Mouse (Mus musculus) brain, adult 2 months (tissue): ENCODE results near the gene Phactr1.
A peak's percentile ranks its signal among the peaks of the same experiment; 100 is the strongest.

Source experiments
- DNase-seq: peaks from one replicate; pipeline ENCODE4 v3.0.0; 2011; ENCODE audit warnings: low read depth, low spot score

Phactr1 gene

DNA sequence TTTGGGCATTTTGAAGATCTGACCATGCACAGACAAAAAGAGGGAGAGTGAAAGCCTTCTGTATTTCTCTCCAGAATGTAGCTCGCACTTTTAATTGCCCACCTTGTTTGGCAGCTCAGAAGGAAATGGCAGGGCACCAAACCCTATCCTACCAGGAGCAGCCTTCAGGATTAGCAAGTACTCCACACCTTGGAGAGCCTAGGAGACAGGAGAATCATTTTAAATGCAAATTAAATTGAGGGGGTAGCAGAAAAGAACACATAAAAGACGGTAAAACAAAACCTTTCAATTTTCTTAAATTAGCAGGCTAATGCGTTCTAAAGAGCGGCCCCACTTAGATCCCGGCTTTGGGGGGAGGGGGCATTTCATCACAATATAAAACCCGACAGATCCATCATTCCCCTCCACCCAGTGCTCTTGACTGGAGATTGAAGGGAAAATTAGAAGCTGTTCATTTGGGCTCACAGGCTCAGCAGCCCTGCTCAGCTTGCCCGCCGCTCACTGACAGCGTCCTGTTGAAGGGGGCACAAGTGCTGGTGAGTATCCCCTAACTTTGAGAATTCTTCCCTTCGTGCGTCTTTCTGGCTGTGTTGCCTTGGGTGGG lies at the start of gene Phactr1:
TSS of gene Phactr1 (plus strand) at position 233 of the 604 bp plus-strand sequence.
- DNase-seq: peak; percentile 68

DNA sequence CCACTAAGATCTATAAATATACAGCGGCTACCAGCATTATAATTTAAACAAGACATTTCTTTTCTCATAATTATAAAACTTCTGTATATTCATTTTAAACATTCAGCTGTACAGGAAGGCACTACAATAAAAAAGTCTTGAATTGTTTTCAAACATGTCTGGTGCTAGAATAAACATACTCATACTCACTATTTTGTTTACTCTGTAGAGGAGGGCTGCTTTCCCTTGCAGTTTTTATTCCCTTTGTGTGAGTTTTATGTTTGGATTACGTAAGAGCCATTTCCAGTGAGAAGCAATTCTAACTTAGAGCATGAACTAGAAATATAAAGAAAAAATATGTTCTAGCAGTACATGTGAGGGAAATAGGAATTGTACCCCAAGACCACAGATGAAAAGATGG lies 45.5 kb upstream of the Phactr1 start:
- no peak for DNase-seq

DNA sequence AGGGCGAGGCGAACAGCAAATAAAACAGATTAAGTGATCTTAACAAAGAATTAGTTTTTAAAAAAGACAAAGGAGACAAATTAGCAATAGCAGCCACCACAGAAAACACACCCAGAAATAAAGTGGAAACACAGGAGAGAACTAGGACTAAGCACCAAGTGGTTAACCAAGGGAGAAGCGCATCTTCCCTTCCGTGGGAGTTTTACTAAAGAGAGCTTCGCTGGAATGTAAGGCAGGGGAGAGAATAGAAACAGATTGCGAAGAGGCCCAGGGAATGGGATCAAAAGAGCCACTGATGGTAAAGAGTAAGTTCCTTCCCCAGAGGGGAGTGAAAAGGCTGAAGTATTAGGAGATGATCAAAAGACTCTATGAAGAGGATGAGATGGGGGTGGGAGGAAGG lies 30.2 kb upstream of the Phactr1 start:
- DNase-seq: peak; percentile 43

- DNase-seq: no peak
Measured at GRCm38 (mm10) chr13:42656643-42657315, 23.6 kb upstream of the Phactr1 start.

DNA sequence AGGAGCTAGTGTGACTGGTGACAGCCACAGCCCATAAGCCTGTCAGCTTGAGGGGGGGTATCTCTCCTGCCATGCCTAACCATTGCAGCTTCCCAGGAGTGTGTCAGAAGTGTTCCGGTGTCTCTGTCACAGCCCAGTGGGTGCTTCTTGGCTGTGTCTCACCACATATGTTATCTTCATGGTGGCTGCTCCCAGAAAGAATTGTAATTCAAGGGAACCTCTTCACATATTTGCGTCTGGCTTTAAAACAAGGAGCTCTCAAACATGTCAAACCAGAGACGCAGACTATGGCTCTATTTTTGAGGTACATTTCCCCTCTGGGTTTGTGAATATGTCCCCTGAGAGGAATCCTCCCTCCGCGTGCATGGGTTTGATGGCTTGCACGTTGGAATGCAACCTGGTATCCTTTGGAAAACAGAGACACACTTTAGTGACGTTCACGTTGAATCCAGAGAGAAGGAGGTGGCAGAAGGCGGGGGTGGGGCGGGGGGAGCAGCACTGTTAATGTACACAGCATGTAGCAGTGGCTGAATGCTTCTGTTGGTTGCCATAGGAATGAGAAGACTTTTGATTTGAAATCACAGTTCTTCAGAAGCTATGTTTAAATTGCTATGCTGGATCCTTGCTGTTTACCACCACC lies 8.7 kb upstream of the Phactr1 start:
- DNase-seq: peak; percentile 85

GRCm38 (mm10) chr13:42681299-42681698 lies 876 bp downstream of the Phactr1 start:
- peak; percentile 80 for DNase-seq

- DNase-seq: peak; percentile 93
Measured at GRCm38 (mm10) chr13:42684181-42684580, 3.8 kb downstream of the Phactr1 start.

DNA sequence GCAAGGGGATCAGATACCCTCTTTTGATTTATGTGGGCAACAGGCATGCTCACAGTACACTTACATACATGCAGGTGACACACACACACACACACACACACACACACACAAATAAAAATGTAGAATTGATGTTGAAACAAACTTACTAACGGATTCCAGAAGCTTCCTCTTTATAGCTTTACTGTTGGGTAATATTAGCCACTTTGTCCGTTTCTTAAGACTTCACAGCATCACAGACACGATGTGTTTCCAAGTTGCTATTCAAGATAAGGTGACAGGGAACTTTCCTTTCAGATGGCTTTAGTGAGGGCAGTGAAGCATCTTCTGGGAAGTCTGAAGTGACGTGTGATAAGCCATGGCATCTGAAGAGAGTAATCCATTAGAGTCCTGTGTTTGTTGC lies 11.8 kb downstream of the Phactr1 start:
- DNase-seq: no peak

GRCm38 (mm10) chr13:42696641-42697040 lies 16.2 kb downstream of the Phactr1 start:
- DNase-seq: peak; percentile 93

DNA sequence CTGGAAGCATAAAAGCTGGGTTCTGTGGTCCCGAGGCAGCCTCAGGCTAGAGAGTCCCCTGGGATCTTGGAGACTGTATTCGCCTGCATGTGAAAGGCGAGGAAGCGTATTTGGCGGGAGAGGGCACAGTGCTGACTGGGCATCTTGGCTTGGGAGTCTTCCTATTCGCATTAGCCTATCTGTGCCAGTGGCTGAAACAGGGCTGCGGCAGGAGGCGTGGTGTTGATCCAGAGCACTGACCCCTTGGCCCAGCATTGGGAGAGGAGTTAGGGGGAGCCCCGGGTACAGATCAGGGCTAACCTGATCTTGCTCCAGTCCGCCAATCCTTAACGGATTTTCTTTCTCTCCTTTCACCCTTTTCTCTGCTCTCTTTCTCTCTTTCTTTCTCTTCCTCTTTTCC lies 28.7 kb downstream of the Phactr1 start:
- peak; percentile 68 for DNase-seq

DNA sequence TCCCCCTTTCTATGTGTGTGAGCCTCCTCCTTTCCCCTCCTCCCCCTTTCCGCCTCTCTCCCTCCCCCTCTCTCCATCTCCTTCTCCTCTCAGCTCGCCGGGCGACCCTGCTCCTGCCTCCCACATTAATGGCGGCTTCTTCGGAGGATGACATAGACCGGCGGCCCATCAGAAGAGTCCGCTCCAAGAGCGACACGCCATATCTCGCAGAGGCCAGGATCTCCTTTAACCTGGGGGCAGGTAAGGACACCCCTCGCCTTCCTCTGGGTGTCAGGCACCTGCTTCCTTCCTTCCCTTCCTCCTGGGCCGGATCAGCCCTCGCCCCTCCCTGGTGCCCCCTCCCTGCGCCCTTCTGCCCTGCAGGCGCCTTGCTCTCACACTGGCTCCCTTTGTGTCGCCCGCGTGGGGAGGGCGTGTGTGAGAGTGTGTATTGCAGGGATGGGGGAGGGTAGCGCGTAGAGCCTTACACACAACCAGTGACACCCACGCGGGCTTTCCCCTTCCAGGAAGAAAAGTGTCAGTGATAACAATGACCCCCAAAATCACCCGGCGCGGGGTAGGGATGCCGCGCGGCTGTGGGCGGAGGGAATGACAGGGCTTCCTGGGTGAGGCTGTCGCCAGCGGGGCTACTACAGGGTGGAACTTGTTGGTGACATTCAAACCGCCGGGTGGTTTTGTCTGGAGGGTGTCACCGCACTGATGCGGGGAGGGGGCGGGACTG lies 29.3 kb downstream of the Phactr1 start:
- DNase-seq: peak; percentile 82

- no peak for DNase-seq
Measured at GRCm38 (mm10) chr13:42711510-42711909, 31.1 kb downstream of the Phactr1 start.

DNA sequence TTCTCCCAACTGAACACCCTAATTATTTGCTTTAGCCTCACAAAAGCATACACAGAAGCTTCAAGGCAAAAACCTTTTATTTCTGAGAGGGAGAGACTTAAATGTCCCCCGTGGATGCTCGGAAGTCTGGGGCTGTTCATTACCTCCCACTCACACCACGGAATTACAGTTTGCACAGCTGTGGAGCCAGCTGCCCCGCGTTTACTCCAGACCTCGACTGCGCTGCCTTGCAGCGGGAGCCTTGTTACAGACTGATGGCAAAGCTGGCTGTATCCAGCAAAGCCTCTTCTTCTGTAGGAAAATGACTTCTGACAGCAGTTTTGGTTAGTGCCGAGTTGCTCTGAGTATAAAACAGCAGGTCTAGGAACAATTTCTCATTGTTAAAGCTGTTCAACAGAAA lies 39.0 kb downstream of the Phactr1 start:
- DNase-seq: peak; percentile 81

DNA sequence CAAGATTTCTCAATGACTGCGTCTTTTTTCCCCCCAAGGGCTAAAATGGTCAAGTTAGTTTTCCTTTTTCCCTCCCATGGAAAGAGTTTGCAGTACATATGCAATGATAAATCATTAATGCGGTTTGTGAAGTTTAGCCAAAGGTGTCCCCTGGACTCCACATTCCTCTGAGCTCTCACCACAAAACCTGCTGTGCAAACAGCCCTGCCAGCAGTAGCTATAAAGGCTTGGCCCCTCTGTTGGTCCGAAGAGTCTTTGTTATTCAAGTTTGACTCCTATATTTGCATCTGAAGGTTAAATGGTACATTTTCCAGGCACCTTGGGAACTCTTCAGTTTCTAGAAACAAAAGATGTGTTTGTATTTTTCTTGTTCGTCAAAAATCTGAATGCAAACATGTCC lies 39.7 kb downstream of the Phactr1 start:
- no peak for DNase-seq

DNA sequence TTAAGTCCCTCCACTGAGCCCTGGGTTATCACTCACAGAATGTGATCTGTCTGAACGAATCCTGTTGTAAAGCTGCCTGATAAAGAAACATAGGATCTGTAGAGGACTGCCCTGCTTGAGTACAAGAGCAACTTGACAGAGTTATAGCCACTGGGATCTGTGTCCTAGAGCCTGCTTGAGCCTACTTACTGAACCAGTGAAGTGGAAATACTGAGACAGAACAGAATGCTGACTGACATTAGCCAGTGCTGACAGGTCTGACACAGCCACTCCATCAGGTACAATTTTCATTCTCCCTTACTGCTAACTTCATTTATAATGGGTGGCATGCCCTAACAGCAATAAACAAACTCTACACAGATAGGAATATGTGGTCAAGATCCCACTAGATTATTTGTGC lies 40.2 kb downstream of the Phactr1 start:
- DNase-seq: no peak

GRCm38 (mm10) chr13:42724011-42724410 lies 43.6 kb downstream of the Phactr1 start:
- no peak for DNase-seq

GRCm38 (mm10) chr13:42725709-42726231 lies 45.3 kb downstream of the Phactr1 start:
- peak; percentile 70 for DNase-seq

DNA sequence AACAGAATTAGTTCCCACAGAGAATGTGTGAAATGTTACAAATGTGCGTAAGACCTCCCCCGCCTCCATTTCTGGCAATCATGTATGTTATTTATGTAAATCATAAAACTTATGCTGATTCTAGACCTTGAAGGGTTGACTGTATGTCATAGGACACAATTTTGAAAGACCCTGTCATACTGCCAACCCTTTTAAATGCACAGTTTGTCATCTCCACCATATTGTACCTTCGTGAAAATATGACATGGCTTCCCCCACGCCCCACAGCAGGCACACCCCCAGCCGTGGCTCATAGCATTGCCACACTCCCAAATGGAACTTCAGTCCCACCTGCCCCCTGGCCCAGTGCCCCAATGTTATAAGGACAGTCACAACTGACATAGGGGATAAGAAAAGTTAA lies 57.1 kb downstream of the Phactr1 start:
- no peak for DNase-seq

- peak; percentile 77 for DNase-seq
Measured at GRCm38 (mm10) chr13:42738152-42738551, 57.7 kb downstream of the Phactr1 start.

DNA sequence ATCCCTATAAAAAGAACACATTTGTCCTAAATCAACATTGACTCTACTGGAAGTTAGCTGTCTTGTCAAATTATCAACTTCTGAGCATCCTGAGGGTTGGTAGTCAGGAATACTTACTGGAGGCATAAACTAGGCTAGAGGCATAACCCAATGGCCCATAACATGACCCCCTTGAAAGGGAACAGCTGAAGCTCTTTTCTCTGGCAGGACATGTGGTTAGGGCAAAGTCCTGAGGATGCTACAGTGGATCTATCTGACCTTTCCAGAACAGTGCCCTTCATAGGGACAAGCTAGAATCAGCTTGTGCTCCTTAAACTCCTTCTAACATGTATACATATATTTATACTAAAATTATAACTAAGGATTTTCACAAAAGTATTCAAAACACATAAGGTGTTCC lies 61.8 kb downstream of the Phactr1 start:
- no peak for DNase-seq

- DNase-seq: peak; percentile 85
Measured at GRCm38 (mm10) chr13:42744467-42744866, 64.0 kb downstream of the Phactr1 start.
